Mouse (Mus musculus): ENCODE measurements around the gene Pum3. TPM values are rescaled to one million over a fixed set of nuclear protein-coding genes. Genes with fewer than 3 reads are reported as not detected.

Pum3 gene
- total RNA-seq, 1 experiment: 120 TPM

GRCm38 (mm10) chr19:27360381-27360780, 69.2 kb downstream of the Pum3 start:
- in situ Hi-C loops (cut with MboI; ENCODE audit: low sequenced_read_pairs in 2 of 2, unreplicated experiment in 2 of 2): no loop called here
- Histone ChIP-seq H3K4me3 (ENCODE audit: insufficient read depth in 1 of 2, low read depth in 1 of 2, low read length in 2 of 2, poor library complexity in 1 of 2, severe bottlenecking in 1 of 2) (no peak overlapping the region), H3K9ac (ENCODE audit: insufficient read depth, low read depth, low read length, poor library complexity, severe bottlenecking) (no peak overlapping the region), H3K36me3 (ENCODE audit: control insufficient read depth, insufficient read depth, low read length, poor library complexity, severe bottlenecking) (no peaks in the 10 kb centered on the region), H3K9me3 (ENCODE audit: control insufficient read depth, insufficient read depth, low read depth, low read length) (no peaks in the 10 kb centered on the region), H3K27ac (ENCODE audit: insufficient read depth, low read depth, low read length, poor library complexity, severe bottlenecking) (no peak overlapping the region), H3K4me1 (ENCODE audit: control insufficient read depth in 2 of 2, insufficient read depth in 2 of 2, low read length in 2 of 2, poor library complexity in 1 of 2) (no peaks in the 10 kb centered on the region; a peak in 1 of 4 replicates)
- TF ChIP-seq HCFC1 (IDR thresholded peaks at IDR 0.05; ENCODE audit: borderline replicate concordance, insufficient read depth, low read length) (no peak), CHD2 (IDR thresholded peaks at IDR 0.05; ENCODE audit: low read depth, low read length) (no peak), ZC3H11A (IDR thresholded peaks at IDR 0.05; ENCODE audit: borderline replicate concordance, low read depth, low read length) (no peak), MAFK (IDR thresholded peaks at IDR 0.05; ENCODE audit: insufficient read depth, low read depth, low read length) (no peak), ZNF384 (IDR thresholded peaks at IDR 0.05; ENCODE audit: low read depth, low read length) (no peak)
- DNase-seq (ENCODE audit: low read depth, low spot score): no peak

DNA sequence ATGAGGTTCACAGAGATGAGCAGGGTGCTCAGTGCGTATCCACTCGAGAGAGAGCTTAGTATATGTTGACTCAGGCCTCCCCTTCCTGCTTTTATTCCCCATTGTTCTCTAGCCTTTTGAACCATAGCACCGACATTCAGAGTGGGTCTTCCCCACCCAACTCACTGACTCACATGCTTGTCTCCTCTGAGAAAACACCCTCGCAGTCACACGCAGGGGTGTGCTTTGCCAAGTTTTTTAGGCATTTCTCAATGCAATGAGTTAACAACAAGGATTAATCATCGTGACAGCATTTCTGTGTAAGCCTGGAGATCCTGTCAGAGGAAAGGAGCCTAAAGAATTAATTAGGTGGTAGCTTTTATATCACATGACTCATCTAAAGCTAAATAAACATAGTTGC, 77.9 kb downstream of the Pum3 start:
- Histone ChIP-seq H3K4me1 (ENCODE audit: control insufficient read depth in 2 of 2, insufficient read depth in 2 of 2, low read length in 2 of 2, poor library complexity in 1 of 2) (no peaks in the 10 kb centered on the region), H3K27ac (ENCODE audit: insufficient read depth, low read depth, low read length, poor library complexity, severe bottlenecking) (no peak overlapping the region), H3K9me3 (ENCODE audit: control insufficient read depth, insufficient read depth, low read depth, low read length) (no peaks in the 10 kb centered on the region), H3K9ac (ENCODE audit: insufficient read depth, low read depth, low read length, poor library complexity, severe bottlenecking) (no peak overlapping the region), H3K36me3 (ENCODE audit: control insufficient read depth, insufficient read depth, low read length, poor library complexity, severe bottlenecking) (no peaks in the 10 kb centered on the region), H3K4me3 (ENCODE audit: insufficient read depth in 1 of 2, low read depth in 1 of 2, low read length in 2 of 2, poor library complexity in 1 of 2, severe bottlenecking in 1 of 2) (no peak overlapping the region)
- TF ChIP-seq MAFK (IDR thresholded peaks at IDR 0.05; ENCODE audit: insufficient read depth, low read depth, low read length) (no peak), HCFC1 (IDR thresholded peaks at IDR 0.05; ENCODE audit: borderline replicate concordance, insufficient read depth, low read length) (no peak), ZC3H11A (IDR thresholded peaks at IDR 0.05; ENCODE audit: borderline replicate concordance, low read depth, low read length) (no peak), ZNF384 (IDR thresholded peaks at IDR 0.05; ENCODE audit: low read depth, low read length) (no peak)
- no peak for DNase-seq (ENCODE audit: low read depth, low spot score)
- in situ Hi-C loops (cut with MboI; ENCODE audit: low sequenced_read_pairs in 2 of 2, unreplicated experiment in 2 of 2): no loop called here

GRCm38 (mm10) chr19:27346501-27346900, 83.1 kb downstream of the Pum3 start:
- Histone ChIP-seq H3K4me1 (ENCODE audit: control insufficient read depth in 2 of 2, insufficient read depth in 2 of 2, low read length in 2 of 2, poor library complexity in 1 of 2) (no peaks in the 10 kb centered on the region), H3K4me3 (ENCODE audit: insufficient read depth in 1 of 2, low read depth in 1 of 2, low read length in 2 of 2, poor library complexity in 1 of 2, severe bottlenecking in 1 of 2) (no peak overlapping the region), H3K36me3 (ENCODE audit: control insufficient read depth, insufficient read depth, low read length, poor library complexity, severe bottlenecking) (no peaks in the 10 kb centered on the region), H3K9ac (ENCODE audit: insufficient read depth, low read depth, low read length, poor library complexity, severe bottlenecking) (no peak overlapping the region), H3K9me3 (ENCODE audit: control insufficient read depth, insufficient read depth, low read depth, low read length) (no peaks in the 10 kb centered on the region), H3K27ac (ENCODE audit: insufficient read depth, low read depth, low read length, poor library complexity, severe bottlenecking) (no peak overlapping the region)
- TF ChIP-seq MAFK (IDR thresholded peaks at IDR 0.05; ENCODE audit: insufficient read depth, low read depth, low read length): no peak
- no peak for TF ChIP-seq CHD2 (IDR thresholded peaks at IDR 0.05; ENCODE audit: low read depth, low read length)
- no peak for TF ChIP-seq HCFC1 (IDR thresholded peaks at IDR 0.05; ENCODE audit: borderline replicate concordance, insufficient read depth, low read length)
- TF ChIP-seq ZNF384 (IDR thresholded peaks at IDR 0.05; ENCODE audit: low read depth, low read length): no peak
- TF ChIP-seq ZC3H11A (IDR thresholded peaks at IDR 0.05; ENCODE audit: borderline replicate concordance, low read depth, low read length): no peak
- DNase-seq (ENCODE audit: low read depth, low spot score): no peak
- in situ Hi-C loops (cut with MboI; ENCODE audit: low sequenced_read_pairs in 2 of 2, unreplicated experiment in 2 of 2): no loop called here

Other genes with a start within 250 kb of the Pum3 start
- 4.6 and 7.5 TPM in 2 replicates for gene Vldlr, start 213.3 kb downstream of the Pum3 start, total RNA-seq (2012; rRNA removed)
- gene Kcnv2, start 107.2 kb downstream of the Pum3 start, total RNA-seq (2012; rRNA removed): 0.05 and 0.13 TPM in 2 replicates